Mouse (Mus musculus) myocyte (in vitro differentiated cells): ENCODE measurements around the gene Hdac6.

Experiments
- CEBPB ChIP-seq: IDR thresholded peaks from 2 replicates; pipeline ENCODE4 v1.6.1; 2011; ENCODE audit warnings: mild to moderate bottlenecking, moderate library complexity; ENCODE audit not compliant: poor library complexity, insufficient read depth, severe bottlenecking
- E2F4 ChIP-seq: IDR thresholded peaks from one replicate; pipeline ENCODE4 v1.6.1; 2011; ENCODE audit warnings: mild to moderate bottlenecking, control low read depth, moderate library complexity; ENCODE audit not compliant: insufficient read depth
- MAX ChIP-seq: IDR thresholded peaks from one replicate; pipeline ENCODE4 v1.6.1; 2011; ENCODE audit warnings: low read depth, mild to moderate bottlenecking, control low read depth
- MYOD1 ChIP-seq, 3 experiments: IDR thresholded peaks; one replicate each; pipeline ENCODE4 v1.6.1; 2011; ENCODE audit warnings: control low read depth in 2 of 3, low read depth in 2 of 3, mild to moderate bottlenecking in 2 of 3, moderate library complexity in 1 of 3; ENCODE audit not compliant: insufficient read length in 2 of 3, control insufficient read depth in 1 of 3
- POLR2A ChIP-seq: IDR thresholded peaks from one replicate; pipeline ENCODE4 v1.6.1; 2011; ENCODE audit warnings: low read depth, mild to moderate bottlenecking, control low read depth, moderate library complexity; ENCODE audit not compliant: insufficient read length
- POLR2AphosphoS2 ChIP-seq: IDR thresholded peaks from one replicate; pipeline ENCODE4 v1.6.1; 2011; ENCODE audit warnings: low read depth, control low read depth; ENCODE audit not compliant: insufficient read length
- REST ChIP-seq: IDR thresholded peaks from one replicate; pipeline ENCODE4 v1.6.1; 2011; ENCODE audit warnings: mild to moderate bottlenecking, control low read depth, moderate library complexity; ENCODE audit not compliant: insufficient read depth, insufficient read length
- SRF ChIP-seq: IDR thresholded peaks from one replicate; pipeline ENCODE4 v1.6.1; 2011; ENCODE audit warnings: low read depth; ENCODE audit not compliant: control insufficient read depth, insufficient read length
- TCF12 ChIP-seq: IDR thresholded peaks from one replicate; pipeline ENCODE4 v1.6.1; 2011; ENCODE audit warnings: mild to moderate bottlenecking, control low read depth; ENCODE audit not compliant: poor library complexity, insufficient read depth, severe bottlenecking
- TCF3 ChIP-seq: IDR thresholded peaks from one replicate; pipeline ENCODE4 v1.6.1; 2011; ENCODE audit warnings: low read depth, control low read depth; ENCODE audit not compliant: insufficient read length
- USF1 ChIP-seq: IDR thresholded peaks from one replicate; pipeline ENCODE4 v1.6.1; 2011; ENCODE audit warnings: low read depth, mild to moderate bottlenecking, control low read depth, moderate library complexity

DNA sequence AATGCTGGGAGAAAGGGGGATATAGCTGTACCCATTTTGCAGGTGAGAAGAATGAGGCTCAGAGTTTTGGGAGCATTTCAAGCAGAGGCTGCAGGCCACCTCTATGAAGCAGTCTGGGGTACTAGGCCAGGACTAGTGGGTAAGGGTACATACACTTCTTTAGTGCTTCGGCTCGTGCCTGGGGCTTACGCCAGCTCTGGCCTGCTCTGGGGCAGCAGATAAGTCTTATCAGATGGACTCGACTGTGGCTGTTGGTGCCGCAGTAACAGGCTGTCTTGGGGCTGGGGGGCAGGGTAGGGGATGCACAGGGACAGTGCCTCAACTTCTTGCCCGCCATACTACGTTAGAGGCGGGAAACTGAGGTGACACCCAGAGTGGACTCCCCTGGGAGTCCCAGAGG lies 20.5 kb upstream of the Hdac6 start:
- TF ChIP-seq POLR2A (no peak), TCF12 (no peak), MAX (no peak), USF1 (no peak), E2F4 (no peak), TCF3 (no peak), REST (no peak), MYOD1 (IDR thresholded peaks at IDR 0.05; ENCODE audit: control insufficient read depth in 1 of 3, insufficient read length in 2 of 3, low read depth in 2 of 3) (no peak), POLR2AphosphoS2 (no peak), CEBPB (no peak), SRF (no peak)
